Mouse (Mus musculus) liver, postnatal 0 days (tissue): ENCODE data around the gene Sorbs1.

Experiments
- CTCF ChIP-seq: sonication (generic); IDR thresholded peaks from 2 replicates; pipeline ENCODE4 v1.5.1; 2016; ENCODE audit warnings: antibody characterized with exemption, low read depth
- EP300 ChIP-seq: IDR thresholded peaks from 2 replicates; pipeline ENCODE4 v1.6.1; 2016; ENCODE audit warnings: antibody characterized with exemption, low read depth, mild to moderate bottlenecking

DNA sequence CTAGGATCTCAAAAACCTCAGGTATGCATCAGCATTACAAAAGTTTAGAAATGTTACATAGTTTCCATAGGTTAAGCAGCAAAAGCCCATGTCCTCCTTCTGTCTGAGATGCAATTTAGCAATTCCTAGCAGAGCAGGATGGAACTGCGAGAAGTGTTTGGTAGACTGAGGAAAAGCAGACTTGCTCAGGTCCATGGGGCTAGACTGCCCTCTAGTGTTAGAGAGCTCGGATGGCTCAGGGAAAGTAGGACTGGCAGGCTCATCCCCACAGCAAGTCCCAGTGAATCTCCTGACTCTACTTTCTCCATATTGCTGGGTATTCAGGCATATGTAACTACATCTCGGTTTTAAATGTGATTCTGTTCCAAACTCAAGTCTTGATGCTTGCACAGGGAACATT is 31.3 kb upstream of the Sorbs1 start:
- no peak for TF ChIP-seq EP300
- peak; percentile 99 for TF ChIP-seq CTCF
